Mouse (Mus musculus): Measurements from ENCODE around the gene Alg14.

Alg14 gene

DNA sequence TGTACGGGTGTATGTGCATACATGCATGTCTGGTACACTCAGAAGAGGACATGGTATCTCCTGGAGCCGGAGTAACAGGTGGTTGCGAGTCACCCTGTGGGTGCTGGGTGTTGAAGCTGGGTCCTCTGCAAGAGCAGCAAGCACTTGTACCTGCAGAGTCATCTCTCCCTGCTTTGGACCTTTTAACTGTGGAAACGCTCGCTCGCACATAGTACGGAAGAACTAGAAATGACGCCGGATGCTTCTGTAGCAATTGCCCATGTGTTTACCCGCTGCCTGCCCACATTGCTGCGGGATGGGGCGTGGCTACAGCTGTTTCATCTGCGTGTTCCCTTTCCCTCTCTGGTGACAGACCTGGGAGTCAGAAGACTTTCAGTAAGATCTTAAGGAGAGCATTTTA, 78.7 kb downstream of the Alg14 start:
- DNase-seq: no peak

DNA sequence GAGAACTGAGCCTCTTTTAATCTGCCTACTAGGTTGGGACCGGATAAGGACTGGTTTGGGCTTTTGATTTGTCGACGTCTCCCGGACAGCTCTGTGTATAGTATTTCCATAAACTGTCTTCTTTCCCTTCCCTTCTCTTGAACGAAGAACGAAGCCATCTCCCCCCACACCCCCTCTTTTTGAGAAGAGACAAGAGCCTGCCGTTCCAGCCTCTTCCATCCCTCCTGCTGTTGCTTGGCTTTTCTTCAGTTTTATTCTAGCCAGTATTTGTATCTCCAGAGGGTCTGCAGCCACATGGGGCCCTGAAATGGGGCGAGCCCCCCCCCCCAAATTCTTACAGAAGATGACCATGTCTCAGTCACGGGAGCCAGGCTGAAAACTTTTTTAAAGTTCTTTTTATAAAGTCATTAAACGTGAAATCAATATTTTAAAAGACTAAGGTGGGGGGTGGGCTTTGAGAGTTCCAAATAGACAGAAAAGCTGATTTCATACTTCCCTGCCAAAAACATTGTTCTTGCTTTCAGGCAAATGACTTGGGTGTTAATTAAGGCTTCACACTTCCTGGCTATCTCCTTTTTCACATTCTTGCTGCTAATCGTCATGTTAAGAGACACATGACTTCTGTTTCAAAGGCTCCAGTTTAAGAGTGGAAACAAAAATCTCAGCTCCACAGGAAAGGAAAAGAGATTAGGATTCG, 79.4 kb downstream of the Alg14 start:
- DNase-seq: no peak

DNA sequence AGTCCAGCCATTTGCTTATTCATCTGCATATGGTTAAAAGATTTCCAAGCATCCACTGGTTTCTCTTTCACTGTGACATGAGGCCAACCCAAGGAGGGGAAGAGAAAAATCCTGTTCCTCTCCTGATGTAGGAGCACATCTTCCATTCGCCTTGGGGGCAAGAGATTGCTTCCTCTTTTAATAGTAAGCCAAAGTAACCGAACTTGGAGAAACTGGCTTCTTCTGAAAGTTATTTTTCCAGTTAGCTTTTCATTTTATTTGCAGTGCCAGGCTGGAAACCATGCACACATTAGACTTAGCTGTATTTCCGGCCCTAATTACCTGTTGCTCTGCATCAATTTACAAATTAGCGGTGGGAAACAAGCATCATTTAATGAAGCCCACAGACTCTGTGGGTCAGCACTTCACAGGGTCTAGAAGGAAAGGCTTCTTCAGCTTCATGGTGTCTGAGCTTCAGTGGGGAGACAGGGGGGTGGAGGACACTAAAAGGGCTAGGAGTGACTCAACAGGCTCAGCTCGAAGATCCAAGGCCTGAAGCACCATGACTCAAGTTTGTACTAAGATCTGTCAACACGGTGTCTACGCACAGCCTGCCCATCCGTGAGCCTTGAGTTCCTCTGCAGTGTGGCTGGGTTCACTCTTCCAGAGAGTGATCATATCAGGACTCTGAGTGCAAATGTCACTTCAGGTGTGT, 80.1 kb downstream of the Alg14 start:
- no peak for DNase-seq

DNA sequence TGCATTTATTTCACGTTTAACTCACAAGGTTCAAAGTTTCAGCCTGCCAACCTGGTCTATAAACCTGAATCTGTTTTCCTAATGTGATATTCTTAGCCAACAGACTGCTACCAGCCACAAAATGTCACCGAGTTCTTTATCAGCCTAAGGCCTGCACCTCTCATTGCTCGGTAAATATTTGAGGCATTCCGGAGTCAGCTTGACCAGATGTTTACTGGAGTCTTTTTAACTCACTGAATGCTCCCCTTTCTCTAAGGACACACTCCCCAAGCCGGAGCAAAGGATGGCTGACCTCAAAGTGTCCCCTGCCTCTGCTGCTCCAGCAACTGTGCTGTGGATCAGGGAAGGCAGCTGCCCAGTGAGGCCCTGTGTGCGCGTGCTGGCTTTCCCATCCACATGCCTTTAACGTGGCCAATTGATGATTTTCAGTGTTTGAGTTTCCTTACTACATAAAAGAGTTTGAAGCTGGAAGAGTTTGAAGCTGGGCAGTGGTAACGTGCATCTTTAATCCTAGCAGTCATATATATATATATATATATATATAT, 82.4 kb downstream of the Alg14 start:
- no peak for DNase-seq

DNA sequence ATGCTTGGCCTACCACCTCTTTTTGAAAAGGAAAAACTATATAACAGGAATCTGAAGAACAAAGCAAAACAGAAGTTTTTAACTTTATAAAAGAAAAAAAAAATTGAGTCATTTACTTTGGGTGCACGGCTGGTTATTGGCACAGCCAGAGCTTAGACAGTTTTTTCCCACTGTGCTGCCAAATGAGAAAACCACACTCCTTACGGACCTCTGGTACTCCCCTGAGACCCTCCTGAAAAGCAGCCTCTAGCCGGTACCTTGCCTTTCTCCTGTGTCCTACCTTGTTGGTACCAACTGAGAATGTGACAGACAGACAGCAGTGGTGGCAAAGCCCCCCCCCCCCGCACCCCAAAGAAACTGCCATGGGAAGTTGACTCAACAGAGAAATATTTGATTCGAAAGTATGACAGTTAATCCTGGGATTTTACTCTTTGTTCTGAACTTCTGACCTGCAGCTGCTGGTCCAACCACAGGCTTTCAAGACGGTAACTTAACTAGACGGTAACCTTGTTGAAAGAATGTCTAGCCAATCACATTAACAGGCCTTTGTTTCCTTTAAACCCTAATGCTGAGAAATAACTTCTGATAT, 84.1 kb downstream of the Alg14 start:
- DNase-seq: no peak

DNA sequence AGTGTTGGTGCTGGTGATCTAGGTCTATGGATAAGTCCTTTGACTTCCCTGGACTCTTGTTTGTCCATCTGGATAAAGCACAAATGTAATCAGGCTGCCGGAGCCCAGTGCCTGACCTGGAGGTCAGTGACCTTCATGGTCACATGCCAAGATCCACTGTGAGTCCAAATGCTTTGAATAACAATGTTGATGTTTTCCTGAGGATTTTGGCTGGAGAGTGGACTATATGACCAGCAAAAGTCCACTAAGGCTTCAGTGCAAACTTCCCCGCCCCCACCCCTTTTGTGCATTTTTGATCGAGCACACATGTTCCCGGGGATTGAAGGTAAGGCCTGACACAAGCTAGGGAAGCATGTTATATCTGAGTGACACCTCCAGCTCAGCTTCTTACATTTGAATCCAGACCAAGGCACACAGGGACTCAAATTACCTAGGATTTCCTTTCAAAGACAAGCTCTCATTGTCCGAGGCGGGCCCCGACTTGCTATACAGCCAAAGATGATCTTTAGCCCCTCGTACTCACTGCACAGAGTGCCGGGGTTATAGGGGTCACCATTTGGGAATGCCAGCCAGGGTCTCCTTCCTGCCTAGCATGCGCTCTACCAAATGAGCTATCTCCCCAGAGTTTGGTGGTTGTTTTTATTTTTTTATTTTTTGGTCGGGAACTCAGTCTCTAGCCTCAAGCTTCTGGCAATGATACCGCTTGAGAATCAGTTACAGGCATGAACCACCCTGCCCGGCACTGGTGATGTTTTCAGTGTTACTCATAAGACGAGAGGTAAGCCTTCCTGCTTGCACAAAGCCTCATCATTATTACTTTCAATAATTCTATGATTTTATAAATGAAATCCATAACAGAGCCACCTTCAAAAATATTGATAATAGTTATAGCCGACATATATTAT, 87.4 kb downstream of the Alg14 start:
- DNase-seq: no peak

DNA sequence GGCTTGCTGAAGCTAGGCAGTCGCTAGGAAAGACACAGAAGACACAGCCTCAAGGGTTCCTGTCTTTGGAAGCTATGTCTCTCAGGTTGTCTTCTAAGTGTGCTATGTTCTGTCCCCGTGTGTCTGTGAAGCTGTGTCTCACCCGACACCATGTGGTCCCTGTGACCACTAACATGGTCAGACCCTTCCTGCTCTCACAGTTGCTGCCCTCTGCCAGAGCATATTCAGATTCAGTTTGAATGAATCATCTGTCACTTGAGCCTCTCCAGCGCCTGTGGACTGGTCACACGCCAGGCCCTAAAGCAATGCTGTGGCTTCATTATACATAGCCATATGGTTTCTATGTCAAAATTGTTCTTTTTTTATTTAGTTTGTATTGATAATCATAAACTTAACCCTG, 88.1 kb downstream of the Alg14 start:
- no peak for DNase-seq

DNA sequence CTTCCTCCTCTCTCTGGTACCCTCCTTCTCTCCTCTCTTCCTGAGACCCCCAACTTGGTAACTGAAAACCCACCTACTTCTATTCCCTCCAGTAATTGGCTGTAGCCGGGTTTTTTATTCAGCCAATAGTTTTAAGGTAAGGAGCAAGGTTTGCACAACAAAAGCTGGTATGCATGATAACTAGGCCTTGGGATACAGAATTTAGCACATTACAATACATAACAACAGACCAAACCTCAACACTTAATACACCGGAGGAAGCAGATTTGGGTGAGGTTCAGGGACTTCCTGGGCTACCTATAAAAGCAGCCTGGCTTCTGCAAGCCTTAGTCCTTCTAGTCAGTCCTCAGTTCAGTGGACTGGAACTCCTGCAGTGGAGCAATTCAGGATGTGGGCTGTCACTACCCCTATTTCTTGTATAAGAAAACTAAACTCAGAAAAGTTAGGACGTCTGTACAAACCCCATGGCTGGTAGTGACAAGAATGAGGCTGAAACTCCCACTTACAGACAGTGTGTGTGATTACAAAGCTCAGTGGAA, 96.0 kb downstream of the Alg14 start:
- no peak for DNase-seq

DNA sequence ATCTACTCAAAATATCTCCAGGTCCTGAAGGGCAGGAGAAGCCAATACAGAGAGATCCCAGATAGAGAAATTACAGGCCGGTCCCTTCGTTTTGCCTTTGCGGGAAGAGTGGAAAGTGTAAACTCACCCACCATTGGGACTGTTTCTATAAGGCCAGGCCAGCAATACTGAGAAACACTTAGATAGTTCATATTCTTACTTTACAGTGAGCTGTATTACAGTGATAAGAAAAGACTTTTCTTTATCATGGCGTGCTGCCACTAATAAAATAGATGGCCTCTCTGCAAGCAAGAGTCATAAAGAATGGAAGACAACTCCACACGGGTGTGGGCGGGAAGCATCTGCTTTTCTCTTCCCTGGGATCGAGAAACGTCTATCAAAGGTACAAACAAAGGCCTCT, 97.8 kb downstream of the Alg14 start:
- DNase-seq: no peak

DNA sequence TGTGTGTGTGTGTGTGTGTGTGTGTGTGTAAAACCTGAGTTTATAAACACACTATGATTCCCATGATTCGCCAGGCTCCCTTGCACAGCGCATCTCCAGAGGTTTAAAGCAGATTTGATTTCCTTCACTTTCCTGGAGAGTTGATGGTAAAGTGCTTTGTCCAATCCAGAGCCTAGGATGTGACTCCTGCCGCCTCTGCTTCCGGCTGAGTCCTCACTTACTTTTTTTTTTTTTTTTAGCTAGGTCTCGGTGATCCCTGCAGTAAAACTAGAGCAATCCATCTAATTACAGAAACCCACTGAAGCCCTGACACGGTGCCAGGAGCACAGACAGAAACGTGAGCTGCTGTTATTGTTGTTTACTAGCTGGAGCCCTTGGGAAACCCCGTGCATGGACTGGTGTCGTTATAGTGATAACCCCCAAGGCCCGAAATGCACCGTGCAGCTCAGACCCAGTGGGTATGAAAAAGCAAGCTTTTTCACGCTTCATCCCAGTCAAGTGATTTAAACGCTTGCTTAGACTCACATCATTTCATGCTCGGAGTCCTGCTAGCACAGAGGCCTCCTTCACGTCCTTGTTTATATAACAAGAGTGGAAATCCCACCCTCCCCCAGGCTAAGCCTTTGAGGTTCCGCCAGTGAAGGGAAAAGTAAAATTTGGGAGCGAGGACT, 98.4 kb downstream of the Alg14 start:
- no peak for DNase-seq

DNA sequence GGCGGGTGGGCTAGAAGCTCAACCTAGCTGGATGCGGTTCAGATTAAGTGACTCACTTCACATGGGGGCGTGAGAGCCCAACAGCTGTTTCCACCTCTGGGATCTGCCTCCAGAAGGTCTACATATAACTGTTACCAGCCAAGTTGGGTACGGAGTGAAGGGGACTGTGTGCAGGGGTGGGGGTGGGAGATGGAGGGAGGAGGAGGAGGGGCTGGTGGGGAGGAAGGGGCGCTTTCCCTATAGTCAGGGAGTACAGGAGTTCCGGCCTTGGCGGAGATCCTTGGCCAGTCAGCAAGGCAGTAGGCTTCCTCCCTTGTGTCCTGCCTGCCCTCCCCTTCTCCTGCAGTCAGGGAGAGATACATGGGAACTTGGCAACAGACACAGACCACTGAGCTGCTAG, 99.2 kb downstream of the Alg14 start:
- DNase-seq: no peak

DNA sequence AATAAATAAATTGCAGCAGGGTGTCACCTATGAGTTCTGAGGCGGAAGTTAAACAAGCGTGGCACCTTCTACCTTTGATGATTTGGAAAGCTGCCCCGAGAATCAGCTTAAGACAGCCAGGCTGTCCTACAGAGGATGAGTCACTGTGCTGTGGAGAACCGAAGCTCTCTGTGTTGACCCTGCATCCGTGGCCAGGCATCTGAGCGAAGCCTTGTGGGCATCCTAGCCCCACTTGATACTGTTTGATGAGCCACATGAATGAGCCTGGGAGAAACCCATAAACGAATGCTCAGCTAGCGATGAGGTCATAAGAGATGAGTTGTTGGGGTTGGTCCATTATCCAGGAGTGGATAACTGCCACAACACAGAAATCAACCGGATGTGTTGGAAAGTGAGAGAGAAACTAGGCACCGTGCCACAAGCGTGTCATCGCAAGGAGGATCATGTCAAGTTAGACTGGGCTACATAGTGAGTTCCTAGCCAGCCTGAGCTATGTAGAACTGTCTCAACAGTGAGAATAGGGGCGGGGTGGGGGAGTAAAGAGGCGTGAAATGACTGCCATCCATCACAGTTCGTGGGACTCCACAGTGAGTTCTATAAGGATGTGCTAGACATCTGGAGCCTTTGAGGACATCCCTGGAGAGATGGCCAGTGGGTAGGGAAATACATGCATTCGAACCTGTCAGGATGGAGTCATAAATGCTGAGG, 104.2 kb downstream of the Alg14 start:
- DNase-seq: no peak

DNA sequence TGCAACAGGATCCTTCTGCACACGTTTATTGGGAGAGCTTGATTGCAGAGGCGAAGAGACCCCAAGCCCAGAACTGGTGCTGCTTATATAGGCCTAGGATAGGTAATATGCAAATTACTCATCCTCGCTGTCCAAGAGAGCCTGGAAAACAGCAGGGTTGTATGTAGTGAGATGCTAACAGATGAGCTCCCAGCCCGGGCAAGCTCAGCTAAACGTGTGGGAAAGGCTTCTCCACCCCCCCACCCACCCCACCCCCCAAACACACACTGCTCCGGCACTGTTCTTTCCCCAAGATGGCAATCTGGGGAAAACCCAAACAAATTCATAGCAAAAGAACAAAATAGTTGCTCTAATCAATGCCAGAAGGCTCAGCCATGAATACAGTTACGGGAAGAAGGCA, 105.0 kb downstream of the Alg14 start:
- DNase-seq: no peak

DNA sequence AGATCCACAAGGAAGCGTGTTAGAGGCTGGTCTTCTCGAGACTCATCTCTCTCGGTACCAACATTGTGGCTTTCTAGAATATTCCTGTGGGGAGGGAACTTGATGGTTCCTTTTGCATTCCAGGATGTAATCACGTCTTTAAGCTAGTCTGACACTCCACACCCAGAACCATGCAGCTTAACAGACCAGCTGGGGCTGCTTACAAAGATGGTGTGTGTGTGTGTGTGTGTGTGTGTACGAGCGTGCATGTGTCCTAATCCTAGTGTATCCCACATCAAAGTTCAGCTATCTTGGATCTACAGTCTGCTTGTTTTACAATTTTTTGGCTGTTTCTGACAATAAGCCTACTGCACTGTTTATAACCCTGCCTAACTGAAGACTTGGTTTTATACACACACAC, 105.4 kb downstream of the Alg14 start:
- DNase-seq: no peak

DNA sequence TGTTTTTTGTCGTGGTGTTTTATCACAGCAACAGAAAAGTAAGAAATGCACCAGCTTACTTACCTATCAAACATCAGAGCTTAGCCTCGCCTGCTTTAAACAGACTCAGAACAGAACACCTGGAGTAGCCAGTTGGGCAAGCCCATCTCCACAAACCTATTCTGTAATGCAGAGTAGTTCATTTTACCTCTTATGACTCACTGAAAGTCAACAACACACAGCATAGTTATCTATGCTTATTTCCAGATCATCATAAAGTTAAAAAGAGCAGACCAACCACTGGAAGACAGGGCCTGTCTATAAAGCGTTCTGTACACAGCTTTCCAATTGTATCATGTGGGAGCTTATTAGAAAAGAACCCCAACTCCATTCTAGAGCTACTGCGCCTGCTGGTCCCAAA, 109.8 kb downstream of the Alg14 start:
- no peak for DNase-seq

DNA sequence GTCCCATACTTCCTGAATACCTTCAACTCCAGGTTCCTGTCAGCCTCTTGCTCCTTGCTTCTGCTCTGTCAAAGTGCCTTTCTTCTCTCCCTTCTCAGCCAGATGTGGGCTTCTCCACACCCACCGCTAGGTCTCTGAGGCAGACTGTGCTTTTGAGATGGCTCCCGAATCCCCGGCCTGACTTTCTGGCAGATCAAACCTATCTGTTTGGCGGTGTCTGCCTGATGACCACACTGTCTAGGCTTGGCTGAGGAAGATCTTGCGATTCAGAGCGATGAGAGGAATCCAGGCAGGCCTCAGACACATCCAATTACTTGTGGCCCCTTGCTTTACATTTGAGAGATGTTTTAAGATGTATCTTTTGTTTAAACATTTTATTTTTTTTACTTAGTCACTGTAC, 110.5 kb downstream of the Alg14 start:
- DNase-seq: no peak

DNA sequence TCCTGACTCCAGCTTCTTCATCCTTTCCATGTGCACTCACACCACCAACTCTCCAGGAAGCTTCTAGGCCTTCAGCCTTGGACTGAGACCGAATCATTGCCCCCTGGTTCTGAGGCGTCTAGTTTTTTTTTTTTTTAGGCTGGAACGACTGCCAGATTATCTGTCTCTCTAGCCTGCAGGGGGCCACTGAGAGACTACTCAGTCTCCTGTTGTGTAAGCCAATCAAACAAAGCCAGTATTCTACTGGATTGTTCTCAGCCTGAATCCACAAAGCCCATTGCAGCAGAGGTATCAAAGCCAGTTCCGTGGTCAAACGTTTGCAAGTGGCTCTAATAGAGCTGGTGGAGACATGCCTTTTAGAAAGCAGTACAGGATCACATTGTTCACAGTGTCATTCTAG, 111.9 kb downstream of the Alg14 start:
- DNase-seq: no peak

DNA sequence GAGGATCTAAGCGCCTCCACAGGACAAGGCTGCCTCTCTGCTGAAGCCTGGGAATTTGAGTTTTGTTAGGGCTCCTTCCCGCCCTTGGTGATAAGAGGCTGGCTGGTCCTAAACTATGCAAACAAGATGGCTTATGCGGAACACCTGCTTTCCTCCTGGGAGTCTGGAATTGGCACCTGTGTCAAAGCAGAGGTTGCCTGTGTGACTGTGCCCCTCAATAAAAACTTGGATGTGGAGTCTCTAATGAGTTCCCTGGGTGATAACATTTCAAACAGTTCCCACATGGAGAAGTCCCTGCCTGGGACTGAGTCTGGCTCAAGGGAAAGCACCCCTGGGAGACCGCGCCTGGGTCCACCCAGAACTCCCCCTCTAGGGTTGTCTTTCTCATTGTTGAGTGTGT, 113.5 kb downstream of the Alg14 start:
- no peak for DNase-seq

DNA sequence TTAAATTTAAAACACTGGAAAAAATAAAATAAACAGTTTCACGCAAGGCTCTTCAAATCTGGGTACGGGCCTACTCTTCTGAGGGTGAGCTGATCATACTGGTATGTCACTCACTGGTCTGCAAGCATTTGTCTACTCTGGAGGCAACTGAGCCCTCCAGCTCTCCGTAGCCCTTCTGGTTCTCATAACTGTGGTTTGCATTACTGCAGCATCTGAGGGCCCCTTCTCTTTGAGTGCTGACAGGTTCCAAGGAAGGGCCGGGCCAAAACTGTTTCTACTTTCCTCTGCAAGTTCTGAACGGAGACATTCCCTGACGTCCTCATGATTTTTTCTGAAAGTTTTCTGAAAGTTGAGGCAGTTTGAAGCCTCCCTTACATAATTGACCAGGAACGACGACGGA, 115.8 kb downstream of the Alg14 start:
- no peak for DNase-seq

DNA sequence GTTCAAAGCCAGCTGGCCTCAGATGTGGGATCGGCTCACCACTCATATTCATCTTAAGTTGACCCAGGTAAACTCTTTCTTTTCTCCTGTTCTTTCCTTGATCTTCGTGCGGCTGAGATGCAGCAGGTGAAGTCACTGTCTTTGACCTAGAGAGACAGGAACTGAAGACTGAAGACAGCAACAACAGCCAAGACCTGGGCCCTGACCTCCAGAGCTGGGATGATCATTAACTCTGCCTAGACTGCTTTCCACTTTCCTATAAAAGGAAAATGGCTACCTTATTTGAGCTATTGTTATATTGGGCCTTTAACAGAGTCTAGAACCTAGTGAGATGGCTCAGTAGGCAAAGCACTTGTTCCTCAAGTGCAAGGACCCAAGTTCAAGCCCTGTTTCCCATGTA, 116.8 kb downstream of the Alg14 start:
- DNase-seq: no peak

DNA sequence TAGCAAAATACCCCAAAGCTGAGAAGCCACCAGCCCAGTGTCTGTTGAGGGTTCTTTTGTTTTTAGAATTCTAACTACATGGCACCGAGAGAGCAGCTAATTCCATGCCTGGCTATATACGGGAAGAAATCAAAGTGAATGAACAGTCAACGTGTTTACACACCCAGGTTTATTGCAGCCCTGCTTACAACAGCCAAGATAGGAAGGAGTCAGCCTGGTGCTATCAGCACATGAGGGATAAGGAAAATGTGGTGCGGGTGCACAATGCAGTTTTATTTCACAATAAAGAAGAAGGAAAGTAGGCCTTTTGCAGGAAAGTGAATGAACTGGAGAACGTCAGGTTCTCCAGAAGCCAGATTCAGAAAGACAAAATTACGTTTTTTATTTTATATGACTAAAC, 119.9 kb downstream of the Alg14 start:
- DNase-seq: no peak
